13 mouse cellular contexts compared by ENCODE assay signal in the genomic region with DNA sequence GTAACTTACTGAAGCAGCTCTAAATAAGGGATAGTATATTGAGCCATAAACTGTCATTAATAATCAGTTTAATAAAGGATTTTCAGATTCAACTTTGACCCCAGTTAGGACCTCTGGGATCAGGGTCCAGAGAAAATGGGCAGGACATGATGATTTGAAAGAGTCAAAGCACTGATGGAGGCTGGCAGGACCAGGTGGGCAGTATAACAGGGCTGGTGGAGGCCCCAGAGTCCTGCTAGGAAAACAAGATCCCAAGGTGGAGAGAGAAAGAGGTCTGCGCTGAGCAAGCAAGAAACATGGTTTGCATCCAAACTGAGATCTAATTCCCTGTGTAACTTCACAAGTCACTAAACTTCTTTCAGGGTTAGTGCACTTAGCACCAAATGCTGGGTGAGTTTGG.
"Had no signal": no experiment of that assay in that cellular context is flagged by ENCODE, and none has a peak within 500 bp of the region (broad histone marks: within the 10 kb centered on the region; RNA-seq: fewer than 3 reads in every experiment).

No protein-coding gene starts in this region.

- H3K27me3 ChIP-seq: limb, embryonic 12.5 days; liver, embryonic 13.5 days; lung, embryonic 15.5 days; midbrain, embryonic 15.5 days had no signal

- H3K9me3 ChIP-seq: limb, embryonic 12.5 days; liver, embryonic 13.5 days; lung, embryonic 15.5 days; megakaryocyte, embryonic 14.5 days; midbrain, embryonic 15.5 days had no signal

- DNase-seq: liver; liver, embryonic 13.5 days; spleen, adult 18-20 months; thymus, adult 18-20 months; thymus, postnatal 14 days had no signal

- H3K36me3 ChIP-seq: limb, embryonic 12.5 days; liver, embryonic 13.5 days; lung, embryonic 15.5 days; midbrain, embryonic 15.5 days had no signal

- H3K9ac ChIP-seq: limb, embryonic 12.5 days; liver, embryonic 13.5 days; liver, postnatal 0 days; lung, embryonic 15.5 days; midbrain, embryonic 15.5 days had no signal

- H3K4me3 ChIP-seq: layer of hippocampus, adult 2 months; limb, embryonic 12.5 days; liver, embryonic 13.5 days; lung, embryonic 15.5 days; megakaryocyte, embryonic 14.5 days; midbrain, embryonic 15.5 days had no signal

- H3K4me2 ChIP-seq: limb, embryonic 12.5 days; liver, embryonic 13.5 days; lung, embryonic 15.5 days; midbrain, embryonic 11.5 days; midbrain, embryonic 15.5 days had no signal

- H3K27ac ChIP-seq: limb, embryonic 12.5 days; liver, embryonic 13.5 days; lung, embryonic 15.5 days; macrophage; midbrain, embryonic 15.5 days had no signal

- H3K4me1 ChIP-seq: limb, embryonic 12.5 days; liver, embryonic 13.5 days; midbrain, embryonic 15.5 days had no signal
